Mouse (Mus musculus): ENCODE data around the gene Gabpb1.

- TF ChIP-seq POLR2A (IDR thresholded peaks at IDR 0.05; ENCODE audit: insufficient read depth, low read length) (no peak), CTCF (IDR thresholded peaks at IDR 0.05; ENCODE audit: low read depth, low read length) (no peak), EP300 (IDR thresholded peaks at IDR 0.05; ENCODE audit: insufficient read depth, low read depth, low read length) (no peak)
These were observed 36.8 kb upstream of the Gabpb1 start for GRCm38 (mm10) chr2:126712950-126713349.

All from ES-Bruce4 (cell line).